Mouse (Mus musculus) lung, adult 2 months (tissue): ENCODE data around the gene Ripor2.
A peak's percentile ranks its signal among the peaks of the same experiment; 100 is the strongest.

ENCODE experiments used
- CTCF ChIP-seq: fragments of 200-500 bp; IDR thresholded peaks from 2 replicates; pipeline ENCODE4 v1.5.1; 2011; ENCODE audit warnings: mild to moderate bottlenecking, low read length, control low read depth; ENCODE audit not compliant: insufficient read depth
- POLR2A ChIP-seq: fragments of 200-500 bp; IDR thresholded peaks from 2 replicates; pipeline ENCODE4 v1.6.1; 2011; ENCODE audit warnings: low read depth, mild to moderate bottlenecking, control low read depth, low read length, borderline replicate concordance; ENCODE audit errors: extremely low read depth

DNA sequence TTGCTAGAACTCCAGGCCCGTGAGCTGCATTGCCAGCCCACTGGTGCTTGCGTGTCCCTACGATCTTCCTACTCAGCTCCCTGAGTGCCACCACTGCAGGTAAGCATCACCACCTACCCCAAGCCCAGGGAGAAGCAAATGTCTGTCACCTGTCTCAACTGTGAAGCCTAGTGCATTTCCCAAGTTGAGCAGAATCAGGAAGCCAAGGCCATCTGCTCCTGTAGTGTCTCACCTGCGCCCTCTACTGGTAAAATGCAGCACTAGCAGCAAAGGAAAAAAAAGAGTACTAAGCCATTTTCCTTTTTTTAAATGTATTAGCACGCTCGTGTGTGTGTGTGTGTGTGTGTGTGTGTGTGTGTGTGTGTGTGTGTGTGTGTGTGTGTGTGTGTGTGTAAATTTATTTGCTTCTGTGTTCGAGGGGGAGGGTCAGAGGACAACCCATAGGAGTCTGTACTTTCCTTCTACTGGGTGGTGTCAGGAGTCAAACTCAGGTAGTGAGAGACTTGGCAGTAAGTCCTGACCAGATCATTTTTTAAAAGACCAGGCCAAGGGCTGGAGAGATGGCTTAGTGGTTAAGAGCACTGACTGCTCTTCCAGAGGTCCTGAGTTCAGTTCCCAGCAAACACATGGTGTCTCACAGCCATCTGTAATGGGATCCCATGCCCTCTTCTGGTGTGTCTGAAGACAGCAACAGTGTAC is 194.3 kb downstream of the Ripor2 start:
- TF ChIP-seq POLR2A: no peak
- TF ChIP-seq CTCF: peak; percentile 83
